Mouse (Mus musculus) adrenal gland, adult 2 months (tissue): ENCODE measurements around the gene Sbsn. TPM values are rescaled to one million over a fixed set of nuclear protein-coding genes. Genes with fewer than 3 reads are reported as not detected.
"Not testable (repeated sequence)": the region's sequence is repeated elsewhere in the genome, so short reads cannot be mapped to it uniquely, and the experiment has no call there.

Experiments used
- DNase-seq: peaks from one replicate; pipeline ENCODE4 v3.0.0; 2021
- long read RNA-seq: library from polyadenylated mRNA; stranded (forward); transcript quantifications from one replicate; pipeline ENCODE4 v2.0.0, GENCODE M21; 2021
- polyA plus RNA-seq: library from polyadenylated mRNA; depleted of rRNA; stranded (reverse); fragments of >200 nt; gene quantifications from 2 replicates; pipeline ENCODE4 v1.2.3, GENCODE M21; 2012; rRNA removed
- total RNA-seq, 2 experiments: library from RNA; stranded (reverse); gene quantifications; 2 replicates each; pipeline ENCODE4 v1.2.3; 2021

Sbsn gene
- 100 to 1,000 TPM; 269 to 540 TPM for total RNA-seq
- 71.3 and 81.0 TPM in 2 replicates for polyA plus RNA-seq
- long read RNA-seq, transcript Sbsn-201 (4 exons, 2,221 nt), result minor isoform, 56 of 192 reads
- long read RNA-seq, transcript Sbsn-203 (4 exons, 732 nt), result major isoform, 132 of 192 reads
- long read RNA-seq, partial matches to known transcripts, result 0 of 192 reads
- long read RNA-seq, other reads (novel, unspliced or antisense), result 1 of 192 reads

DNA sequence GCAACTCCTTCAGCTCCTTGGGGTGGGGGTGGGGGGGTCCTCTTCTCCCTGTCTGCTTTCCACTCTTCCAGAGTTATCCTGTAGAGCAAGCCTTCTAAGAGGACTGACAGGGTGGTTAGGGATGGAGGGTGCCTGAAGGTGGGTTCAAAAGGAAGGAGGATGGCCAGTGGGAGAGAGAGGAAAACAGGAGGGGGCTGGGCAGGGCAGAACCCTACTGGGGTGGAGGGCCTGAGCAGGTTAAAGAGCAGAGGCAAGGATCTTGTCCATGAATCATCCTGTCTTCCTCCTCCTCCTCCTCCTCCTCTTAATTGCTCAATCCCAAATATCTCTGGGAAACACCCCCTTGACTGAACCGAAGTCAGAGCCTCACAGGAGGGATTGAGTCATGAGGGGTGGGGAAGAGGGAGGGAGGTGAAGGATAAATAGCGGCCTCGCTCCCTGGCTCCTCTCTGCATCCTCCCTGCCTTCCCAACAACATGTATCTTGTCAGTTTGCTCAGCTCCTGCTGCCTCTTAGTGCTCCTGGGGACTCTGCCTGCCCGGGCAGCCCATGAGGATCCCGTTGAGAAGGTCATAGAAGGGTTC, at the start of gene Sbsn:
TSS of gene Sbsn (plus strand) at position 386 of the 584 bp plus-strand sequence.
- peak; percentile 86 for DNase-seq

DNA sequence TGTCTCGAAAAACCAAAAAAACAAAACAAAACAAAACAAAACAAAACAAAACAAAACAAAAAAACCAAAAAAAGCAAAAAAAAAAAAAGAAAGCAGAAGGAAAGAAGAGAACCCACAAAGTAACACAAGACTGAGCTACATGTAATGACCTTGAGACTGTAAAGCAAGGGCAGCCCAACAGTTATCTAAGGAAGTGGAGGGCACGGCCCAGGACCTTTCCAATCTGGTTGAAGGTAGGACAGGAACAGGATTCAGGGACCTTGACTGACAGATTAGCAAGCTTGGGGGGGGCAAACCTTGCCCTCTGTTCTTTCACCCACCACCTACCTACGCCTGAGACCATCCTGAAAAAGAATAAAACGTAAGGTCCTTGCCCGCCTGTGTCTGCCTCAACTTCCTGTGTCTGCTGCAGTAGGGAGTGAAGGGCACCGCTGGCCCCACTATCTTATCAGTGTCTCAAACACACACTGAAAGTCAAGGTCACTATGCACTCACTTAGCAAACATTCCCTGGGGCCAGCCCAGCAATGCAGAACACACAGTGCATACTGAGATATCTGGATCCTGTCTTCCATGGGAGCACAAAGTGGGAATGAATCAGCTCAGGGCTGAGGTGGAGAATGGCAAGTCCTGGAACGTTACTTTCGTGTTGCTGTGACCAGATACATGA, 44.9 kb upstream of the Sbsn start:
- DNase-seq, result peak; percentile 81

DNA sequence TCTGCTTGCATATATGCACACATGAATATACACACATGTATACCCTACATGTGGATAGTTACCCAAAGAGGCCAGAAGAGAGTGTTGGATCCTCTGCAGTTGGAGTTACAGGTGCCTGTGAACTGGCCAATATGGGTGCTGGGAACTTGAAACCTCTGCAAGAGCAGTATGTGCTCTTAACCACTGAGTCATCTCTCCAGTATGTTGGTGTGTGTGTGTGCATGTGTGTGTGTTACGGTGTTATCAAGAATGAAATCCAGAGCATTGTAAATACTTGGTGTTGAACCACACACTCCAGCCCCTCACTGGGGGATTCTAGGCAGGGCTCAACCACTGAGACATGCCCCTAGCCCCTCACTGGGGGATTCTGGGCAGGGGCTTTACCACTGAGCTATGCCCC, 43.8 kb upstream of the Sbsn start:
- no peak for DNase-seq

DNA sequence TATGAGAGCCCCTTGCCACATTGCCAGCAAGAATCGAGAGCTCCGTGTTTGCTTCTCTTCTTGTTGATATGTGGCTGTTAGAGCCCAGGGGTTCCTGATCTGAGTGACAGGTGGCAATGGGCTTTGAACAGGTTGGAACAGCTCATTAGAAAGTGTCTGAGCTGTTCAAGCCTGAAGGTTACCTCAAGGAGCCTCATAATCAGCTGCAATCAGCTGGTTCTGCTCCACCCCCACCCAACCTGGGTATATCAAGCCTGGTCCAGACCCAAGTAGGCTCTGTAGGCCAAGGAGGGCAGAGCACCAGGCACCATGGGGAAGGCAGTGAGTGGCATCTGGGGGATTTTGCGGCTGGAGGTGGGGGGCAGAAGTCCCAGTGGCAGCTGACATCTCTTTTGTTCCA, 39.3 kb upstream of the Sbsn start, which contains the start of gene Atp4a:
TSS of gene Atp4a (plus strand) at position 268 of the 400 bp plus-strand sequence.
- no peak for DNase-seq

DNA sequence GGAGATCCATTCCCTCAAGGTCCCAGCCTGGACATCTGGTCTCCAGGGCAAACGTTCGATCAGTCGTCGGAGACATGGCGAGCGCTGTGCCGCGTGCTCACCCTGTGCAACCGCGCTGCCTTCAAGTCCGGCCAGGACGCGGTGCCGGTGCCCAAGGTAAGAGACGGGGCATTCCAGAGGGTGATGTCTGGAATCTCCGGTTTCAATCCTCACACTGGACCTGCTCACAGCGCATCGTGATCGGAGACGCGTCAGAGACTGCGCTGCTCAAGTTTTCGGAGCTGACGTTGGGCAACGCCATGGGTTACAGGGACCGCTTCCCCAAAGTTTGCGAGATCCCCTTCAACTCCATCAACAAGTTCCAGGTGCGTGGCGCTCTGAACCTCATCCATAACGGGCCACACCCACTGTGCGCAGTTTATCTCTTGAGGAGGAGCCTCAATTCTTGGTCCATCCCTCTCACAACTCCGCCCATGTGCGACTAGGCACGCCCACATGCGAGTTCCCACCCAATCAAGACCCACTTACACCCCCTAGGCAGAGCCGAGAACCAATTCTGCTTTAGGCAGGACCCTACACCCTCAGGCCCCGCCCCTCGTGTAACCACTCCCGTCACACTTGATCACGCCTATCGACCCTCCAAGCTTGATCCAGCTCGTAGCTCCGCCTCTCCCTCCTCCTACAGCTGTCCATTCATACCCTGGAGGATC, 34.1 kb upstream of the Sbsn start:
- peak; percentile 94 for DNase-seq

DNA sequence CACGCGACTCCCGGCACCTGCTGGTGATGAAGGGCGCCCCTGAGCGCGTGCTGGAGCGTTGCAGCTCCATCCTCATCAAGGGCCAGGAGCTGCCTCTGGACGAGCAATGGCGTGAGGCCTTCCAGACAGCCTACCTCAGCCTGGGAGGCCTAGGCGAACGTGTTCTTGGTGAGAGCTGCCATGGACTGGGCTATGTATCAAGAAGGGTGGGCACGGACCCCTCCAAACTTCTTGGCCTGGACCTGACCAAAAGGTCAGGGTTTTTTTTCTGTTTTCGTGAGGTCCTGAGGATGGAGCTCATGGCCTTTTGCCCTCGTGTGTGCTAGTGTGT, 33.6 kb upstream of the Sbsn start:
- no peak for DNase-seq

DNA sequence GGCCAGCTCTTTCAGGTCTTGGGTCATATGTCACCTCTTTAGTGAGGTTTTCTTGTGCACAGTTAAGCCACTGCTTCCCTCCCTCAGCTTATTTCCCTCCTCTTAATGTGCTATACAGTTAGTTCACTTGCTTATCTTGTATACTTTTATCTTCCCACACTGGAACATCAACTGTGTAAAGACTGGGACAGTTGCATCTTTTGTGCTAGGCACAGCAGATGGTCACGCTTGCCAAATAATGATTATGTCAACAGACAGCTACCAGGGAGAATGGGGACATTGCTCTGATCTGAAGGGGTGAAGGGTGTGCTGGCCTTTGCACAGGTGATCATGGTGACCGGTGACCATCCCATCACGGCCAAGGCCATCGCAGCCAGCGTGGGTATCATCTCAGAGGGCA, 31.6 kb upstream of the Sbsn start:
- no peak for DNase-seq

DNA sequence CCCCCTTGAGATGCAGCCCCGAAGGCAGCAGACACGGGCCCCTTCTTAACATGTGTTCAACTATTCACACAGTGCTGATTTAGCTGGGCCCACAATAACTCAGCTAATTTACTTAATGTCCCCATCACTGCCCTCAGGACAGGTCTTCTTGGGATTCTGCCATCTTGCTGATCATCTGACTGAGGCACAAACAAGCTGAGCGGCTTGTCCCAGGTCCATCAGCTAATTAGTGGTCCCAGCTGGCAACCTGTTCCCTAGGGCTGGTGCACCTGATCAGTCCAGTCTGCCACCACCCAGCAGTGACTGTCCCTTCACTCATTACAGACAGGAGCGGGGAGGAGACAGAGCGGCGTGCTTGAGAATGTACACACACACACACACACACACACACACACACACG, 30.0 kb upstream of the Sbsn start:
- no peak for DNase-seq

DNA sequence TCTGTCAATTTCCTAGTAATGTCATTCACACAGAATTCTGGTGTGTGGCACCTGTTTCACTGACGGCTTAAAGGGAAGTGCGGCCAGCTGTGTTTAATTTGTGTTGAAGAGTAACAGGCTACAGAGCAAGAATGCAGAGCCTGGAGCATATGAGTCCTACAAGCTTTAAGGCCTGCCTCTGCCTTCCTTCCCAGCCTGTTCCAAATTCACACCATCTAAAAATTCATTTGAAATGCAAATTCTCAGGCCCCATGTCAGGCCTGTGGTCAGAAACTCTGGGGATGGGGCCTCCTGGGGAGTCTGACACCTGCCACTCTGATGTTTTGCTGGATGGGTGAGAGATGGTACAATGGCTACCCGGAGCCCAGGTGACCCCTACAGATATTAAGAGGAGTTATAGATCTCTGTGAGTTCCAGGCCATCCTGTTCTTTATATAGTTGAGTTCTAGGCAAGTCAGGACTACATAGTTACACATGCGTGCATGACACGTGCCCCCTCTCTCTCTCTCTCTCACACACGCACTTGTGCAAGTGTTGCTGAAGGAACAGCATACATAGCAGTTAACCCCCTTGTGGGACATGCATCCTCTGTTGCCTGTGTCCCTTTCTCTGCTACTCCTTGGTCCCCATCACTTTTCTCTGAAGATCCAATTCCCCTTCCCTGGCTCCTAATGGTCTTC, 27.9 kb upstream of the Sbsn start:
- DNase-seq, result no peak

DNA sequence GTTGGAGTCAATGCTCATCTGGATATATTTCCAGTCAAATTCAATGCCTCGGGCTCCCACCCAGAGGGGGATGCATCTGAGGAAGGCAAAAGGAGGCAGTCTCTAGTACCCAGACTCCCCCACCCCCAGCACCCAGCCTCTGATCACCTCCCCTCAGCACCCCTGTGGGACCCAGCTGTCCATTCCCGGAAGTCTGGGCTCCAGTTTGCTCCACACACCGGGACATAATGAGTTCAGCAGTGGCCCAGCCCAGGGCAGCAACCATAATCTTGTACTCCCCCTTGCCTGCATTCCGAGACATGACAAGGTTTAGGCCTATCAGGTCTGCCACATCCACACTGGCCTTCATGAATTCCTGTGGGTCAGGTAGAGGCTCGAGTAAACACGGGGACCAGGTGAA, 23.1 kb upstream of the Sbsn start:
- DNase-seq, result no peak

DNA sequence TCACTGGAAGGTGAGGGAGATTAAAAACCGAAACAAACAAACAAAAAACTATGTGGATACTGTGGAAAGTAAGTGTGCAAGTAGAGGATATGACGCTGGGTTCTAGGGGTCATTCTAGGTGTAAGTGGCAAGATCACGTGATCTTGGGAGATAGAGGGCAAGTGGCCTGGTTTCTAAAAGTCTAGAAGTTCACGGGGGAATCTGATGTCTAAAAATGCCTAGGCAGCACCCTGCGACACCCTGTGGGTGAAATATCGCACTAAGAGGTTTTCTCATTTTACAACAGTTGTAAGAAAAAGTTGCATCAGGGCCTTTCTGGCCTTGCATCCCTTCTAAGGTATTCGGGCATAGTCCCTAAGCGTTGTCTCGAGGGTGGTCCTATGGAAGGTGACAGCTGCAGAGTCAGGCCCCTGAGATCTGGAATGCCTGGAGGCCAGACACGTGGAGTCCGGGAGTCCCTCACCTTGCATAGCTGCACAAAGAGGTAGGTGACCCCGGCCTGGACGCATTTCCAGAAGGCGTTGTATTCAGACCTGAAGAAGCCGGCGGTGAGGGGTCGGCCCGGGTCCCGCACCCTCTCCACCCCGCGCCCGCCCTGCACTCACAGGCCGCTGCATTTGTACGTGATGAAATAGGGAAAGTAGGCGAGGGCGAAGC, 22.4 kb upstream of the Sbsn start:
- DNase-seq, result no peak

DNA sequence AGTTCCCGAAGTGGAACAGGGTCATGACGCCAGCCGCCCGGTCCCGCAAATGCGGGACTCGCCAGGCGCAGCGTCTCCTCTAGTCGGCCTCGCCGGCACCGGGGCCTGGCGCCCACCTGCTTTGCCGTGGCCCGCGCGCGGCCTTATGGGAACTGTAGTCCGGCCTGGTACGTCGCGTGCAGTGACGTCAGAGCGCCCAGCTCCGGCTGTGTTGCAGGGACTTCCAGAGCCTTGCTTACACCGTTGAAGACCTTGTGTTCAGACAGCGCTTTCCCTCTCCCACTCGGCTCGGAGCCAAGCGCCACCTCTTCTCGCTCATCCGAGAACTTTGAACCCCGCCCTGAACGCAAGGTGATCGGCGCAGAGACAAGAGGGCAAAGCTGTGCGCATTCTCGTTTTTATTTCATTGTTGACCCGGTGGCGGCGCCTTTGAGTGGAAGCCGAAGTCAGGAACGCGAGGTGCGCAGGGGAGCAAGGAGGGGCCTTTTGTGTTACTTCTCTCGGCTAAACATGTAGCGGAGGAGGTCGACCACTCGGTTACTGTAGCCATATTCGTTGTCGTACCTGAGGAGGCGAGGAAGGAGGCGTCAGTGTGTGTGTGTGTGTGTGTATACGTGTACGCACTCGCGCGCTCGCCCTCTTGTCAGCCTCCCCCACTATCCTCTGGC, 21.7 kb upstream of the Sbsn start, which contains the start of gene Tmem147:
TSS of gene Tmem147 (minus strand) at position 145 of the 668 bp plus-strand sequence.
- DNase-seq, result peak; percentile 98

DNA sequence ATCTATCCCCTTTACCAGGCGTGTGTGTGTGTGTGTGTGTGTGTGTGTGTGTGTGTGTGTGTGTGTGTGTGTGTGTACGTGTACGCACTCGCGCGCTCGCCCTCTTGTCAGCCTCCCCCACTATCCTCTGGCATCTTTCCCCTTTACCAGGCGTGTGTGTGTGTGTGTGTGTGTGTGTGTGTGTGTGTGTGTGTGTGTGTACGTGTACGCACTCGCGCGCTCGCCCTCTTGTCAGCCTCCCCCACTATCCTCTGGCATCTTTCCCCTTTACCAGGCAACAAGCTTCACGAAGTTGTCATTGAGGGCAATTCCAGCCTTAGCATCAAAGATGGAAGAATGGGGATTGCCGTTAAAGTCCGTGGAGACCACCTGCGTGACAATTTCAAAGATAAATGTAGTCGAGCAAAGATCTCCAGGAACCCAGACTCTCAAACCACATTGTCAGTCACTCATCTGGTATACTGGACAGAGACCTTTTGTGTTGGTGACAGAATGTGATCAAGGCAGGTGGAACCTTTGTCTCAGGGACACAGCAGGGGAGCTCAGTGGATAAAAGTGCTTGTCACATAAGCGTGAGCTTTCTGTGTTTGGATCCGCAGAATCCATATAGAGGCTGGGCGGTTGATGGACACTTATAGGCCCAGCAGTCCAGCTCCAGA, 21.1 kb upstream of the Sbsn start:
- DNase-seq, result not testable (repeated sequence)

DNA sequence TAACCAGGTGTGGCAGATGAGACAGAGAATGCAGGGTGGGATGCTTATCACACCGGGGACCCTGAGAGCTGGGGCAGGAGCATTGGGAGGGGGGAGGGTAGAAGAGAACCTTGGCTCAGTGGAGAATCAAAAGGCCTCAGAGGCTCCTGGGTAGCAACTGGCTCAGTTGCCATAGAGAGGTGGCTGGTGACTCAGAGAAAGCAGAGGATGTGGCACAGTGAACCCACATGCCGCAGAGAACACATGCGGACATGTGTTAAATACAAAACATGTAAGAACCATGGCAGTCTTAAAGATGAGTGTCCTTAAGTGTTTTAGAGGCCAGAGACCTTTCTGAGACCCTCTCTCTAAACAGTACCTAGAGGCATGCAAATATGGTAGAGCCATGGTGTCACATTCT, 15.1 kb upstream of the Sbsn start:
- DNase-seq, result no peak

DNA sequence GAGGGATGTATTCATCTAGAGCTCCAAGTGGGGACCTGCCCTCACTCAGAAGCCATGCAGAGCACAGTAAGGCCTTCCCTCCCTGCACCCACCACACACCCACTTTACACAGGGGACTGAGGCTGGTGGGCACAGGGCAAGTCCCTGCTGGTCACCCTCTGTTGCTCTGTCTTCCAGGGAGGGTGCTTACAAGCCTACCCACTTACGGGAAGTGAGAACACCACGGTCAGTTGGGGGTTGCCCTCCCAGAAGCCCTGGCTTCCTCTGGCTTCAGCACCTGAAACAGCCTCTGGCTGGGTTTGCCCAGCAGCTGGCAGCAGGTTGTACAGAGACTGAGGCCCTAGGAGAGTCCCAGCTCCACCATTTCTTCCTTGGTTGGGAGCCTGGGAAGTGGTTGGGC, 8.7 kb upstream of the Sbsn start:
- DNase-seq, result not testable (repeated sequence)

DNA sequence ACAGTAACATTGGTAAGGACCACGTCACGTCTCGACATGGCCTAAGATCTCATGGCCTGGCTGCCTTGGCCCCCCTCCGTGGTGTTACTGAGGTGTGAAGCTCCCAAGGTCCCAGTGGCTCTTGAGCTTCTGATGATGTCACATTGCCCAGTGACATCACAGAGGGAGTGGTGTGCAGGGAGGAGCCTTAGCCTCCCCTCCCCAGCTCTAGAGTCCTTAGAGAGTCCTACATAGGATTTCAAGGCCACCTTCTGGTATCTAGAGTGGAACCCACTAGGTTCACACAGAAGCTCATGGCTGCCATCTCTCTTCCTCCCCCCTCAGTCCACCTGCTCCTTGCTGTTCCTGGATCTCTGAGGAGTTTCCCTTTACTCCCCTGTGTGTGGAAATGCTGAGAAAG, 7.7 kb upstream of the Sbsn start, which contains the start of gene Gapdhs:
TSS of gene Gapdhs (minus strand) at position 65 of the 400 bp plus-strand sequence.
- DNase-seq, result not testable (repeated sequence)

DNA sequence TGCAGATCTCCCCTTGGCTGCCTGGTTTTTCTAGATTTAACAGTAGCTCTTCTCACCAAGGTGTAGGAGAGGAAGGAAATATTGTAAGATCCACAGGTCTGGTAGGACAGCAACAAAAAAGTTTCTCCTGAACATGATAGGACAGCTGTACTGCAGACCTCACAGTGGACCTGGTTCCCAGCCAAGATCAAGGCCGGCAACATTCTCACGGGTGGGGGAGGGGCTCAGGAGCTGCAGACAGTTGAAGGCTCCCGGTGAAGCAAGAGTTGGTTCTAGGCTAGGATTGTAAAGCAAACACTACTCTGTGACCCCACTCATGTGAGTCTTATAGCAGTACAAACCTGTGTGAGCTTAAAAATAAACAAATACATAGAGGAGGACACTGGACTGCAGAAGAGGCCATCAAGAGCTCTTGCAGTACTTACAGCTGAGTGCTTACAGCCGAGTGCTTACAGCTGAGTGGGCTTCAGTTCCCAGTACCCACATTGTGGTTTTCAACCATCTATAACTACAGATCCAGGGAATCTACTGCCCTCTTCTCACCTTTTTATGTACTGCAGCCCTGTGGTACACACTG, 7.2 kb upstream of the Sbsn start:
- peak; percentile 70 for DNase-seq

DNA sequence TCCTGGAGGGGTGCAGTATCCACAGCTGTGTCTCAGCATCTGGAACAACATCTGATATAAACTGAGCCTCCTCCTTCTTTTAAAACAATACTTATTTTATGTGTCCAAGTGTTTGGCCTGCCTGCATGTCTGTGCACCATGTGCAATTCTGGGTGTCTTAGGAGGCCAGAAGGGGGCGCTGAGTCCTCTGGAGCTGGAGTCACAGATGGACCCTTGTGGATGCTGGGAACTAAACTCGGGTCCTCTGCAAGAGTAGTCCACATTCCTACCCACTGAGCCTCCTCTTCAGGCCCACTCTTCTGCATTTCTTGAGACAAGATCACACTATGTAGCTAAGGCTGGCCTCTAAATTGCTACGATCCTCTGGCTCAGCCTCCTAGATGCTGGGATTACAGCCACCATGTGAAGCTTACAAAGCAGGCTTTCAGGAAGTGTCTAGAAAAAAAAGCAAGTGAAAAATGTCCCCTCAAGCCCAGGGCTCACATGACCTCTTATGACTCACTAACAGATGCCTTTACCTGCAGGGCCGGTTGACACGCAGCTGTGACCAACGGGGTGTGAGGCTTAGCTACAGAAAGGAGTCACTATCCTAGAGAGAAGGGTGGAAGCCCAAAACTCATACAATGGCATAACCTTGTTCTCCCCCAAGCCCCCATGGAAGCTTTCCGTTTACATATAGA, 3.6 kb upstream of the Sbsn start:
- DNase-seq, result no peak

DNA sequence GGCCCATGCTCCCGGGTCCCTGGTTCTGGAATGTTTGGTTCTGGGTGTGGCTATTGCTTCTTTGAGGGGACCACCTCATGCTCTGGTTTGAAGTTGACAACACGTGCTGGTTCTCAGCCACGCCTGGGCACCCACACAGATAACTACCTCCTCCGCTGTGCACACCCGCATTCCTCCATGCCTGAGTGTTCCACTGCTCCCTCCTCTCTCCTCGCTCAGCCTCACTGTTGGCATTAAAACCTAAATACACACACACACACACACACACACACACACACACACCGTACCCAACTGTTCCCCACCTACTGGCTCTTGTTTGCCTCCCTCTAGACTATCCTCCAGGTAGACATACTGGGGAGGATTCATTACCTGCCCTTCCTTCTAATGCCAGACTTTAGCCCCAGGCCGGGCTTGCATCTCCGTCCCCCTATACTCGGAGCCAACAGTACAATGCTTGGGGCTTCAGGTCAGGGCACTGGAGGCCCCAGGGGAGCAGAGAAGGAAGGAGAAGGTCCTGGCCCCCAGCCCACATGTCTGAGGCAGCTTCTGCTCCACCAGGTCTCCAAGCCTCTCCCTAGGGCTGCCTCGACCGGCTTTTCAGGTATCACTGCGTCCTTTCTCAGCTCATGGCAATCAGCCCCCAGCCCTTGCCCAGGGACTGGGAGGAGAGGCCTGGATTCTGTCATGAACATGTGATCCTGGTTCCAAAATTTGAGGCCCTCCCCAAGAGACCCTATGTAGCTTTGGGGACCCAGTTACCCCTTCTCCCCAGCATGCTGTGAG, 1.3 kb upstream of the Sbsn start:
- no peak for DNase-seq
